Mouse (Mus musculus) 3134 (cell line): ENCODE measurements at regions not wholly inside any gene's neighbourhood (a gene's known extent, or its start where the extent isn't known, plus 50 kb on each side); places are given as distances from the start of the nearest gene placed in this dataset.

ENCODE experiments used
- DNase-seq: peaks from one replicate; pipeline ENCODE4 v3.0.0-alpha.2; 2011; ENCODE audit warnings: low spot score; ENCODE audit not compliant: insufficient read length; ENCODE audit errors: extremely low read depth

DNA sequence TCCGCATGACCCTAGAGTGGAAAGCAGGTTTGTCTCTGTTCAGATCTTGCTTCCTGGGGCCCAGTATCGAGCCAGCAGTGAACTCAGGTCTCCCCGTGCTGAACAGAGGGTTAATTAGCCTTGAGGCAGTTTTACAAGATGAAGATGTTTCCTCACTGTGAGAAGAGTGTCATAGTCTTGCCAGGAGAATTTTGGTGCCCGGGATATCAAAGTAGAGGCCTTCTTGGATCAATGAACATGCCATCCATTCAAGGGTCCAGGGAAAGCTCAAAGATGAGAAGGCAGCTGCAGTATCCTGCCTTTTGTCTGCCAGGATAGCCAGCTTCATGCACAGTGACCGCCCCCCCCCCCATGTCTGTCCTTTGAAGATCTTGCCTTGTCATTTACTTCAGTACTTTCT lies 114.2 kb upstream of the Mylip start:
- DNase-seq: no peak

DNA sequence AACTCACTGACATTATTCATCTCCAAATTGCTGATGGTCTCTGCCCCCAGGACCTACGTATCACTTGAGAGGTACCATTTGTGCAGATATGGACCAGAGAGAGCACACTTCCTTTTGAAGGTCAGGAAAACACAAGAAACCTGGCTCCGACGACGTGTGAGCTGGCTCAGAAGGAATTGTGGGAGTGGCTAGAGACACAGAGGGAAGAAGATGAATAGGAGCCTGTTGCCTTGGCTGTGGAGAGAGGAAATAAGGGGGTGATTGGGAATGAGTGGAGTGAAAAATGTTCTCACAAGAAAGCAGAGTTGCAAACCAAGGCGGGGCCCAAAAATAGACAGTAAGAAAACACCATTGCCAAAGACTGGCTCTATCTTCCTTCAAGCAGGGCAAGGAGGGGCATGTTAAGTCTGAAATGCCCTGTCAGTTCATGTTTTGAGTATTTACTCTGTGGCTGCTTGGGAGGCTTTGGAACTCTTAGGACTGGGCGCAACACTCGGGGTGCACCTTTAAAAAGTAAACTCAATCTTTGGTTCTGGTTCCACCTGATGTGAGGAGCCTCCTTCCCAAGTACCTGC lies 111.6 kb upstream of the Mylip start:
- DNase-seq: no peak

DNA sequence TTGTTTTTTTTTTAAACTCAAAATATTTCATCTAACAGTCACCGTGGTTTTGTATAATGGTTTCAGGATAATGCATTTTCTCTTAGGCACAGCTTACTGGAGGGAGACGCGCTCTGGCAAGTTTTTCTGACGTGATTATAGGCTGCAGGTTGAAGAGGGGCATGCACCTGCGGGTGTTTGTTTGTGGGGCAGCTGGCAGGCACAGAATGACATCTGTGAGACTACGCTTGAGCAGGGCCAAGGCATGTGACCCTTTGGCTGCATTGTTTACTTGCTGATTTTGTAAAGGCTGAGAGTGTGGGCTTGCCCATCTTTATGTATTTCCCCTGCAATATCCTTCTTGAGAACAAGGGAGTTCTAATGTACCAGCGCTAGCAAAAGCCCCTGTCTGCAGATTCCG lies 108.4 kb upstream of the Mylip start:
- DNase-seq: no peak

DNA sequence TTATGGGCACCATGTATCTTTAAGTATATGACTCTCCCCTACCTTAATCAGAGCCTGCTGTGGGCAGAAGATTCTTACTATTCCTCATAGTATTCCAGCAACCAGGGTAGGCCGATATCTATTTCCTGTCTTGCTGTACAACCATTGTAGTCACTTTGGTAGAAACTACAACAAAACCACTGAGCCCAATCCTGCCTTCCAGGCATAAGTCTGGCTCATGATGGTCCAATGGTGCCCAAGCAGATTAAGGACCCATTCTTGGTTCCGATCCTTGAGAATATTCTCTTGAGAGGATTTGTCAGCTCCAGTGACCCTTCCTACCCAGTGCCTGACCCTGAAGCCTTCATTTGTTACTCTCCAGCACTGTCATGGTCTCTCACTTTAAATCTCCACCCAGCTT lies 102.9 kb upstream of the Mylip start:
- DNase-seq: no peak

DNA sequence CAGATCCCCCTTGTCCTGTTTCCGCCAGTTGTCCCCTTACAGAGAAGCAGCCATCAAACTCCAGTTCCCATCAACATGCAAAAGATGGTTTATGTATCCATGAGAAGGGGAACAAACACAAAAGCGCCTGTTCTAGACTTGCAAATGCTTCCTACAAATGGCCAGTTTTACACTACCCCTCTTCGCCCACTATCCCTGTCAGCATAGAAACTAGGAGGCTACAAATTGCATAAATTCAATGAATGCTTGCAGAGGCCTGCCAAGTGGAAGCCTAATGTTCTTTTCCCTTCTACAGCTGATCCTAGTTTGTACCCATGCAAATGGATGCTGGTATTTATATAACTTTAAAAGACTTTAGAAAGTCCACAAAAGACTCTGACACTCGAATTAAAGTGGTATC lies 102.3 kb upstream of the Mylip start:
- DNase-seq: no peak

DNA sequence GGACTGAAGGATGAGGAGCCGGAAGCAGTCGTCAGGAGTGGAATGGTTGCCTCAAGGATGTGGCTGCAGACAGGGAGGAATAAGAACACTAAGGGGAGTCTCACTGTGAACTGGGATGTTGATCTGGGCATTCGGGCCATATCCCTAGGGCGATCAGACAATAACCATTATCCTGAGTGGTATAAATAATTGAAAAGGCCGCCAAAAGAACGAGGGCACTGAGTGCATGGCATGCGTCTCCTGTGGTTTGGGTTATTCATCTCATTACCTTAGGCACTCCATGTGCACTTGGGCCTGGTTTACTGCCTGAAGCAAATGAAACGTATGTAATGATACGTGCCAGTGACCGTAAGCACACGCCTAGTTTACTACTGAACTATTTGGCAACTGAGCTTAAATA lies 99.6 kb upstream of the Mylip start:
- DNase-seq: no peak

DNA sequence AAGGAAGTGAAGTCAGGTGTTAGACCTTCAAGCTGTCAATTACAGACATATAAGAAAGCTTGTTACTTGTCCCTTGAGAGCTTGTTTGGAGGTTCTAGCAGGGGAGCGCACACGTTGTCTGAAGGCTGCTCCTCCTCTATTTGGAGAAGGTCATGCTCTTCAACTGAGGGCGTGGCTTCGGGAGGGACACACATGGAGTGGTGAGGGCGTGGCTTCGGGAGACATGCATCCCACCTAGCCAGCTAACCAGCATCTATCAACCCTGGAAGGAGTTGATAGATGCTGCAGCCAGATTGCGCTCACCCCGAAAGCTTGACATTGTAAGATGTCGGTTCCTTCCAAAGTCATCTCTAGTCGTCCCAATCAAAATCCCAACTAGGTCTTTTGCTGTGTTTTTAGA lies 94.9 kb upstream of the Mylip start:
- no peak for DNase-seq

DNA sequence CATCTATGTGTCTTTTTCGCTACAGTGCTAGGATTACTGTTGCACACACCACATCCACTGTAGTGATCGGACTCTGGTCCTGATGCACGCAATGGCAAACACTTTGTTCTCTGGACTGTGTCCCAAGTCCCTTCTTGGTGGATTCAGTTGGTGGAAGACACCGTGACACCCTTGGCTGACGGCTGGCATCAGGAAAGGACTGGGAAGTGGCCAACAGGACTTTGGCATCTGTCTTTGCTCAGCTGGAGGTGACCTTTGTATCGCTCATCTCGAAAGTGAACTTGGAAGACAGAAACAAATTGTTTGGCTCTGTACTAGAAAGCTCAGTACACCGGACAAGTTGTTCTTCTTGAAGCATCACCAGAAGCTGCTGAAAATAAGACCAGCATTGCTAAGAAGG lies 88.9 kb upstream of the Mylip start:
- no peak for DNase-seq

DNA sequence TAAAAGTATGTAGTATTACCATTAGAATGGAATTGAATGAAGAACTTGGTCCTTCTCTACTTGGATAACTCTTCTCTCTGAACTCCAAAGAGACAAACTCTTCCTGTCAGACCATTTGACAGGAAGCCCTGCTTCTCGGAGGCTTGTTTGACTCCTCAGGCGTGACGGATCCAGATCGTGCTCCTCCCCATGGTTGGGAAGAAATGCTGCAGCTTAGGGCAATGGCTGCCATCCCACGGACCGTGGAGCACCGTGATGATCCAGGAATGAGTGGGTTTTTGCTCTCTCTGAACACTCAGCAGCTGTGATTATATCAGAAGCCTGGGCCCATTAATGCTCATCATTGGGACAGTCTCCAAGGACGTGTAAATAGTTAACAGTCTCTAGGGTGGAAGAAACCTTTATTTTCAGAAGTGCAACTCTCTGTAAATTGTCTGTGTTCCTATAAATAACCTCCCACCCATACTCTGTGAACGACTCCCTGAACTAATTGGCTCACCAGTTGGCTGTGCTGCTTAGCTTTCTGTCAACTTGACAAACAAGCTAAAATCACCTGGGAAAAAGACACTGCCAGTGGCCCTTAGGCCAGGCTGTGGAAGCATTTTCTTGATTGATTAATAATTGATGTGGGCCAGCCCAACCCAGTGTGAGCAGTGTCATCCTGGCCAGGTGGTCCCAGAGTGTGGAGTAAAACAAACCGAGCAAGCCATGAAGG lies 88.2 kb upstream of the Mylip start:
- no peak for DNase-seq

DNA sequence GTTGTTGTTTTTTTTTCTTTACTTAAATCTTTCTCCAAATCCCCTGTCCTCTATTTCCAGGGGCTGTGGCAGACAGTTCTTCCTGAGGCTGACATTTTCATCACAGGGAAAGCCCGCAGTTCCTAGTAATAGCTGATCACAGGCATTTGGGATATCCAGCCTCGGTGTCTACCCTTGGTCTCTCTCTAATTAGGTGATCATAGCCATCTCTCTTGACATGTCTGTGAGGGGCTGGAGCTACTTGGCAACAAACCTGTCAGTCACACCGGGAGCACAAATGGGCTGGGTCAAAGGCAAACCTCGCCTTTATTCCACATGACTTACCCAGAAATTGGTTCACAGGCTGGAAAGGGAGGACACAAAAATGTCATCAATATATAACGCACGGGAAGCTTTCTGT lies 86.7 kb upstream of the Mylip start:
- no peak for DNase-seq

DNA sequence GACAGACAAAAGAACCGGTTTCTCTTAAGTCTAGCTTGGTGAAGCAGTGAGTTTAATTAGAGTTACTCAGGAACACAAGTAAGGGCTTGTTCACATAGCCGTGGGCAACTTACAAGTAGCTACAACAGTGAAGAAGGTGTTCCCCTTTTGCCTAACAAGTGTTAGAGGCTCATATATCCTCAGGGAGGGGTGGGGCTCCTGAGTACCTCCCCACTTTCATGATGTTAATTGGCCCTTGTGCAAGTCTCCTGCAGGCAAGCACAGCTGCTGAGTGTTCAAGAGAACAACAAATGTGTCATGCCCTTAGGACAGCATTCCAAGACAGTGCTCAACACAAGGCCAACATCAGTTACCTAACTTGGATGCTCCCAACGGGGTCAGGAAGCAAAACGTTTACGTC lies 83.4 kb upstream of the Mylip start:
- no peak for DNase-seq

DNA sequence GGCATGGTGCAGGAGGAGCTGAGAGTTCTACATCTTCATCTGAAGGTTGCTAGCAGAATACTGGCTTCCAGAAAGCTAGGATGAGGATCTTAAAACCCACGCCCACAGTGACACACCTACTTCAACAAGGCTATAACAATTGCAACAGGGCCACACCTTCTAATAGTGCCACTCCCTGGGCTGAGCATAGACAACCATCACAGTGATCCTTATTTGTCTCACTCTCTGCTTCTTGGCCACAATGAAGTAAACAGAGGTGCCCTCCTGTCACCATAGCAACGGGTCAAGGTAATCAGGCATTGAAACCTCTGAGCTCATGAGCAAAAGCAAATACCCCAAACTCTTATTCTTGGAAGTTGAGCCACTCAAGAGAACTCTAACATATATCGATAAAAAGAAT lies 82.3 kb upstream of the Mylip start:
- no peak for DNase-seq

DNA sequence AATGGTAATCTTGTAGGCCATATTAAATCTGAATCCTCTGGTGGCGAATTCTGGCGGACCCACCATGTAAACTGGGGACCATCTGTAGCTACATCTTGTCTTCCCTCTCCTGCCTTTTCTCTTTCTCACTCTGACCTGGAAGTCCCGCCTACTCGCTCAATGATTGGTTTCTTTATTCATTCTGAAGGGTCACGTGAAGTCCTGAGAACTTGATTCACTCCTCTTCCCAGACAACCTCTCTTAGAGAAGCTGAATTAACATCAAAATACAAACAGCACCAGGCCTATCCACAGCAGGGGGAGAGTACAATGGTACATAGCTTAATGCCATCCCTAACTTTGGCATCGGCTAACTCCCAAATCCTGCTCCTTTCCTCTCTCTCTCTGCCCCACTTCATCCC lies 69.9 kb upstream of the Mylip start:
- no peak for DNase-seq

DNA sequence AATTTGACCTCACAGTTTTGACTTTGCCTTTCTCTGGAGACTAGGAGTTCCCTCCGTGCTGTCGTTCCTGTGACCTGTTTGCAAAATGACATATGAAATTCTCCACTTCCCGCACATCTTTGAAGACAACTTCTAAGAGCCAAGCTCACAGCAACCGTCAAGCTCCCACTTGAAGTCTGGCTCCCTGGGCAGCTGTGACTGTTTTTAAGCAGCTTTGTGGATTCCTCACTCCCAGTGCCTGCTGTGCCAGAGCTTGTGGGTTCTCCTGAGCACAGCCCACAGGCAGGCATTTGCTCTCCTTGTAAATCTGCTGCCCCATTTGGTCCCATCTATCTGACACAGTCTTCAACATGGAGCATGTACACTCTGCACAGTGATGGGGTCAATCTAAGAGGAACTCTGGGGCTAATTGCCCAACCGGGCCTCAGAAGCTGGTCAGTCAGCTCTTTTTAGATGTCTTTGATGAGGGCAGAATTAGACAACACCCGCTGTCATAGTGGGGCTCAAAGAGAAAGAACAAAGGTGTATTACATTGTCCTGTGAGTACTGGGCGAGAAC lies 63.7 kb upstream of the Mylip start:
- no peak for DNase-seq

DNA sequence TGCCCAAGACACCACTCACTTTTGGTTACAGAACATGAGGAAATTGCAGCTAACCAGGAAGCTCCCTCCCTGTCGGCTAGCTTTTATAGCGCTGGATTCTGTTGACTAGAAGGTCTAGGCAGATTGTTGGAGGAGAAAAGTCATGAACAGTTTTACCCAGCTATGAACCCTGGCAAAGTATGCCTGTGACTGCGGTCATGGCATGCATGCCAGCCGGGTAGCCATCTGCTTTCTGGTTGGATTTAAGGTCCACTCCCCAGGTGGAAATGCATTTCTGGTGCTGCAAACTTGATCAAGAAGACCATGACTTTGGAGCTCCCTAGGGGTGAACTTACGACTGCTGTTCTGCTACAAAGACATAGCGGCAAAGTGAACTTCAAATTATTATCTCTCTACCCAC lies 62.8 kb upstream of the Mylip start:
- no peak for DNase-seq

DNA sequence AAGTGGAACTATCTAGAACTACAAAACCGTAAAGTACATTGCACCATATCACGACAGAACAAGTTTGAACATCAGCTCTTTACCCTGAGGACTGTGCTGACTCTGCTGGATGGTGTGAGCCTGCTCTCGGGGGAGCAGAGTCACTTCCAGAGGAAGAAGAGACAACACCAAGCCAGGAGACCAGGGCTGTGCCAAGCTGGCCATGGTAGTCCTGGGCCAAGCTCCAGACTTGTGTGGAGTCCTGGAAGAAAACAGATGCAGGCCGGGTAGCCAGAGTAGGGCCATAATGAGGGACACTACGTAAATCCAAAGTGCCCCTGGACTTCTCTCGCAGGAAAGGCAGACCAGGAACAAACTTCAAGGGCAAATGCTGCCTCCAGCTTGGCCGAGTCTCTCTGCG lies 59.0 kb upstream of the Mylip start:
- DNase-seq: no peak

DNA sequence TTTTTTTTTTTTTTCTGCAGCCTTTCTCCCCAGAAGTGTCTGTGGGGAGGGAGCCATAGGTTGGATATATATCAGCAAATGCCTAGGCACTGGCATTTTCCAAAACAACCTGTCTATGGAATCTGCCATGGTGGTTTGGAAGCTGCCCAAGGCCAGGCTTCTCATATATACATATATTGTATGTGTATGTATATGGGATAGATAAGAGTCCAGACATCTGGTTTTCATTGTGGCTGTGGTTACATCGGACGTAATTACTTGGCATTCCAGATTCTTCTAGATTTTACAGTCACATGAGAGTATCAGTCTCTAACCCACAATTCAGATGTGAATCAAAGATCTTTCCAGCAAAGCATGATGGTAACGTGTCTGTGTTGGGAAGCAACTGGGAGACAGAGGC lies 57.5 kb upstream of the Mylip start:
- DNase-seq: no peak

DNA sequence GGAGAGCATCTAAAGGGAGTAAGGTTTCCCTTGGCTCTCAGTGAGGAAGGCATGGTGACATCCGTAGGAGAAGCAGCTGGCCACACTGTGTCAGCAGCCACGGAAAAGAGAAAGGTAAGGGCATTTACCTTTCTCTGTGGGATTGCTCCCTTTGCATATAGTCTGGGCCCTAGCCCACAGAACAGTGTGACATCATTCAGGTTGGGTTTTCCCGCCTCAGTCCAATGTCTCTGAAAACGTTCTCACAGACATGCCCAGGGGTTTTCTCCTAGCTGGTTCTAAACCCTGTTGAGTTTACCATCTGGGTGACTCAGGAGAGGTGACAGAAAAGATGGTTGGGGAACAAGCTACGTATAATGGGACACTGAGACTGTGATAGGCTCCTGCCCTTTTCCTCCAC lies 55.9 kb upstream of the Mylip start:
- DNase-seq: no peak
